Mouse (Mus musculus) colon, adult 2 months (tissue): ENCODE results near the gene Ensa. TPM values are rescaled to one million over a fixed set of nuclear protein-coding genes. Genes with fewer than 3 reads are reported as not detected.

ENCODE experiments used
- polyA plus RNA-seq: library from polyadenylated mRNA; depleted of rRNA; stranded (reverse); fragments of >200 nt; gene quantifications from 2 replicates; pipeline ENCODE4 v1.2.3, GENCODE M21; 2012; rRNA removed

Gene Ensa
- polyA plus RNA-seq: 9.9 and 10.9 TPM in 2 replicates

GRCm38 (mm10) chr3:95624628-95625503 lies at the start of gene Ensa:
TSS of gene Ensa (plus strand) at chr3:95624993.

GRCm38 (mm10) chr3:95588604-95589086 lies 36.1 kb upstream of the Ensa start, which contains the start of gene Golph3l:
TSS of gene Golph3l (plus strand) at chr3:95588934.

GRCm38 (mm10) chr3:95658236-95658867 lies 33.6 kb downstream of the Ensa start, which contains the start of gene Mcl1:
TSS of gene Mcl1 (plus strand) at chr3:95658788.

Other genes starting within 250 kb of the Ensa start
- not detected in 2 replicates for gene 4930558C23Rik, start 222.2 kb upstream of the Ensa start, polyA plus RNA-seq
- gene Arnt, start 190.6 kb upstream of the Ensa start, polyA plus RNA-seq: 26.7 and 27.6 TPM in 2 replicates
- 2.6 and 3.4 TPM in 2 replicates for gene Ctsk, start 125.7 kb upstream of the Ensa start, polyA plus RNA-seq
- gene Ctss, start 98.2 kb upstream of the Ensa start, polyA plus RNA-seq: 59.5 and 69.0 TPM in 2 replicates
- not detected in 2 replicates for gene Hormad1, start 65.3 kb upstream of the Ensa start, polyA plus RNA-seq
- gene Golph3l, start 36.1 kb upstream of the Ensa start, polyA plus RNA-seq: 23.7 and 40.0 TPM in 2 replicates
- gene Mcl1, start 33.8 kb downstream of the Ensa start, polyA plus RNA-seq: 300 and 386 TPM in 2 replicates
- 27.3 and 37.6 TPM in 2 replicates for gene Adamtsl4, start 62.9 kb downstream of the Ensa start, polyA plus RNA-seq
- gene Ecm1, start 114.6 kb downstream of the Ensa start, polyA plus RNA-seq: 332 and 406 TPM in 2 replicates
- gene Tars2, start 135.2 kb downstream of the Ensa start, polyA plus RNA-seq: 24.9 and 25.4 TPM in 2 replicates
- gene Rprd2, start 193.9 kb downstream of the Ensa start, polyA plus RNA-seq: 7.4 and 9.9 TPM in 2 replicates
- gene Prpf3, start 230.9 kb downstream of the Ensa start, polyA plus RNA-seq: 4.4 and 5.8 TPM in 2 replicates
- 46.5 and 49.5 TPM in 2 replicates for gene Mrps21, start 246.5 kb downstream of the Ensa start, polyA plus RNA-seq